Mouse (Mus musculus) mouse trophoblast stem cell (cell line): ENCODE data around the gene Rhot2.
"Not testable (repeated sequence)": the region's sequence is repeated elsewhere in the genome, so short reads cannot be mapped to it uniquely, and the experiment has no call there.

ENCODE experiments used
- in situ Hi-C, 2 experiments: fragments of 300-500 bp; cut with MseI, MboI; formaldehyde crosslinking; loops; 2 replicates in 1 of 2; 3 replicates in 1 of 2; pipeline ENCODE4 v1.15.1; 2025

Rhot2 gene

GRCm38 (mm10) chr17:25874148-25874720, 29.6 kb upstream of the Rhot2 start:
- in situ Hi-C loops = no loop called here

GRCm38 (mm10) chr17:25873405-25874147, 28.9 kb upstream of the Rhot2 start:
- in situ Hi-C loops = no loop called here

- in situ Hi-C loops = no loop called here
Observed at GRCm38 (mm10) chr17:25872676-25873075, 28.0 kb upstream of the Rhot2 start.

GRCm38 (mm10) chr17:25871566-25871965, 26.9 kb upstream of the Rhot2 start:
- in situ Hi-C loops = not testable (repeated sequence)

- in situ Hi-C loops = no loop called here
Observed at GRCm38 (mm10) chr17:25869954-25870353, 25.3 kb upstream of the Rhot2 start.

GRCm38 (mm10) chr17:25869498-25869897, 24.8 kb upstream of the Rhot2 start:
- in situ Hi-C loops = no loop called here

GRCm38 (mm10) chr17:25868601-25869191, 24.0 kb upstream of the Rhot2 start, which contains the start of gene Mcrip2:
TSS of gene Mcrip2 (minus strand) at chr17:25868764.
- in situ Hi-C loops = no loop called here

- in situ Hi-C loops = no loop called here
Observed at GRCm38 (mm10) chr17:25867836-25868600, 23.4 kb upstream of the Rhot2 start.

GRCm38 (mm10) chr17:25867509-25867835, 22.8 kb upstream of the Rhot2 start:
- in situ Hi-C loops = no loop called here

GRCm38 (mm10) chr17:25866172-25866571, 21.5 kb upstream of the Rhot2 start:
- in situ Hi-C loops = no loop called here

GRCm38 (mm10) chr17:25865288-25865687, 20.6 kb upstream of the Rhot2 start:
- in situ Hi-C loops = no loop called here

- in situ Hi-C loops = no loop called here
Observed at GRCm38 (mm10) chr17:25864311-25864710, 19.7 kb upstream of the Rhot2 start.

- in situ Hi-C loops = no loop called here
Observed at GRCm38 (mm10) chr17:25863681-25864080, 19.0 kb upstream of the Rhot2 start.

- in situ Hi-C loops = no loop called here
Observed at GRCm38 (mm10) chr17:25861704-25862612, 17.3 kb upstream of the Rhot2 start.

GRCm38 (mm10) chr17:25860832-25861703, 16.4 kb upstream of the Rhot2 start, which contains the start of gene Wdr90:
TSS of gene Wdr90 (minus strand) at chr17:25861501.
- in situ Hi-C loops = no loop called here

- in situ Hi-C loops = no loop called here
Observed at GRCm38 (mm10) chr17:25860229-25860628, 15.6 kb upstream of the Rhot2 start.

GRCm38 (mm10) chr17:25843636-25844395, 835 bp downstream of the Rhot2 start:
- in situ Hi-C loops = no loop called here

- in situ Hi-C loops = no loop called here
Observed at GRCm38 (mm10) chr17:25843122-25843521, 1.5 kb downstream of the Rhot2 start.

GRCm38 (mm10) chr17:25842509-25842908, 2.1 kb downstream of the Rhot2 start:
- in situ Hi-C loops = no loop called here
